Mouse (Mus musculus) liver, adult 2 months (tissue): ENCODE data around the gene Acsm1. TPM values are rescaled to one million over a fixed set of nuclear protein-coding genes. Genes with fewer than 3 reads are reported as not detected.
A peak's percentile ranks its signal among the peaks of the same experiment; 100 is the strongest.

Experiments
- DNase-seq: peaks from one replicate; pipeline ENCODE4 v3.0.0-alpha.2; 2011; ENCODE audit warnings: low read depth, low spot score; ENCODE audit errors: extremely low read depth
- H3K27ac ChIP-seq: fragments of 200-500 bp; replicated peaks from 2 replicates; pipeline ENCODE4 v1.5.1; 2012; ENCODE audit warnings: low read depth, mild to moderate bottlenecking, control low read depth, inconsistent platforms, low read length; ENCODE audit not compliant: insufficient read depth
- H3K27me3 ChIP-seq: fragments of 200-500 bp; 2 replicates; pipeline ENCODE4 v1.6.1; 2012; ENCODE audit warnings: mild to moderate bottlenecking, moderate library complexity, low read length, inconsistent platforms; ENCODE audit not compliant: control insufficient read depth, insufficient read depth
- H3K36me3 ChIP-seq: fragments of 200-500 bp; 2 replicates; pipeline ENCODE4 v1.6.1; 2012; ENCODE audit warnings: low read length, inconsistent platforms; ENCODE audit not compliant: control insufficient read depth, insufficient read depth
- H3K4me1 ChIP-seq: fragments of 200-500 bp; 2 replicates; pipeline ENCODE4 v1.6.1; 2011; ENCODE audit warnings: low read length; ENCODE audit not compliant: control insufficient read depth, insufficient read depth
- H3K4me3 ChIP-seq: fragments of 200-500 bp; 2 replicates; pipeline ENCODE4 v1.5.1; 2011; ENCODE audit warnings: low read depth, mild to moderate bottlenecking, control low read depth, low read length, moderate library complexity; ENCODE audit not compliant: insufficient read depth
- H3K79me2 ChIP-seq: fragments of 200-500 bp; 2 replicates; pipeline ENCODE4 v1.6.1; 2012; ENCODE audit warnings: inconsistent platforms, mild to moderate bottlenecking, low read length, moderate library complexity; ENCODE audit not compliant: control insufficient read depth, insufficient read depth
- H3K9ac ChIP-seq: fragments of 200-500 bp; 2 replicates; pipeline ENCODE4 v1.6.1; 2012; ENCODE audit warnings: low read depth, mild to moderate bottlenecking, control low read depth, inconsistent platforms, low read length
- CTCF ChIP-seq: fragments of 200-500 bp; IDR thresholded peaks from 2 replicates; pipeline ENCODE4 v1.5.1; 2011; ENCODE audit warnings: low read depth, low read length, control low read depth
- POLR2A ChIP-seq: fragments of 200-500 bp; IDR thresholded peaks from 2 replicates; pipeline ENCODE4 v1.6.1; 2011; ENCODE audit warnings: low read length, control low read depth; ENCODE audit not compliant: insufficient read depth; ENCODE audit errors: extremely low read depth
- WGBS: fragments of 180-500 bp; shearing (Covaris S2); methylation state at CpG from one replicate; pipeline ENCODE4 v1.1.7; 2018; 5-methylcytosine and 5-hydroxymethylcytosine counted together
- polyA plus RNA-seq: library from polyadenylated mRNA; depleted of rRNA; stranded (reverse); fragments of >200 nt; gene quantifications from 2 replicates; pipeline ENCODE4 v1.2.3, GENCODE M21; 2012
- total RNA-seq: library from RNA; depleted of rRNA; stranded (reverse); fragments of >200 nt; gene quantifications from 2 replicates; pipeline ENCODE4 v1.2.3, GENCODE M21; 2014

Acsm1 gene
- total and polyA plus RNA-seq, 2 experiments: 257 to 475 TPM

- no peaks in the 10 kb centered on the region; the same call in 1 of the 2 replicates for H3K4me1 ChIP-seq
- WGBS: 29% methylated on average over 9 of the region's 9 CpGs
- no peak overlapping the region for H3K9ac ChIP-seq
These were observed 731 bp upstream of the Acsm1 start for GRCm38 (mm10) chr7:119605926-119606663.

GRCm38 (mm10) chr7:119607796-119608515, 1.1 kb downstream of the Acsm1 start:
- no peak for DNase-seq
- H3K4me3 ChIP-seq: no peak overlapping the region
- no peaks in the 10 kb centered on the region for H3K27me3 ChIP-seq
- H3K36me3 ChIP-seq: 0 out of 2 replicates have a peak, but pooled peaks cover 2% of the 10 kb centered on the region
- H3K4me1 ChIP-seq: peaks cover 2% of the 10 kb centered on the region
- no peak overlapping the region for H3K27ac ChIP-seq
- H3K79me2 ChIP-seq: no peaks in the 10 kb centered on the region
- no peak overlapping the region for H3K9ac ChIP-seq
- TF ChIP-seq CTCF (no peak), POLR2A (no peak)
- WGBS: 83% methylated on average over 9 of the region's 9 CpGs

More at GRCm38 (mm10) chr7:119605926-119606663, 731 bp upstream of the Acsm1 start:
- Histone ChIP-seq H3K27ac (no peak overlapping the region), H3K4me3 (no peak overlapping the region), H3K36me3 (0 out of 2 replicates have a peak, but pooled peaks cover 2% of the 10 kb centered on the region), H3K79me2 (no peaks in the 10 kb centered on the region), H3K27me3 (no peaks in the 10 kb centered on the region)
- TF ChIP-seq CTCF (no peak), POLR2A (no peak)
- peak; percentile 76 for DNase-seq

GRCm38 (mm10) chr7:119616531-119616930, 9.7 kb downstream of the Acsm1 start:
- TF ChIP-seq CTCF: no peak
- no peak for TF ChIP-seq POLR2A
- H3K36me3 ChIP-seq: peaks cover 5% of the 10 kb centered on the region; the same call in 1 of the 2 replicates
- DNase-seq: no peak
- no peaks in the 10 kb centered on the region for H3K27me3 ChIP-seq
- peak overlapping the region; percentile 99 for H3K27ac ChIP-seq
- peaks cover 11% of the 10 kb centered on the region; the same call in 1 of the 2 replicates for H3K79me2 ChIP-seq
- H3K4me3 ChIP-seq: no peak overlapping the region
- H3K4me1 ChIP-seq: peaks cover 11% of the 10 kb centered on the region
- no peak overlapping the region for H3K9ac ChIP-seq
- WGBS: 19% methylated on average over 1 of the region's 1 CpGs

- Histone ChIP-seq H3K36me3 (peaks cover 12% of the 10 kb centered on the region), H3K4me1 (peaks cover 15% of the 10 kb centered on the region), H3K4me3 (peak overlapping the region; percentile 90), H3K27me3 (no peaks in the 10 kb centered on the region), H3K79me2 (peaks cover 17% of the 10 kb centered on the region; the same call in 1 of the 2 replicates), H3K27ac (peak overlapping the region; percentile 99), H3K9ac (peak overlapping the region; percentile 97)
- TF ChIP-seq POLR2A: peak; percentile 68; the same call in 1 of the 2 replicates
- TF ChIP-seq CTCF: no peak
- 24% methylated on average over 6 of the region's 6 CpGs for WGBS
- DNase-seq: peak; percentile 94
These were observed 10.8 kb downstream of the Acsm1 start for GRCm38 (mm10) chr7:119617593-119617992.

GRCm38 (mm10) chr7:119618209-119618935, 11.5 kb downstream of the Acsm1 start:
- Histone ChIP-seq H3K36me3 (peaks cover 20% of the 10 kb centered on the region), H3K79me2 (peaks cover 24% of the 10 kb centered on the region; the same call in 1 of the 2 replicates), H3K4me1 (peaks cover 20% of the 10 kb centered on the region), H3K27ac (peak overlapping the region; percentile 99), H3K27me3 (no peaks in the 10 kb centered on the region), H3K9ac (peak overlapping the region; percentile 97), H3K4me3 (peak overlapping the region; percentile 90)
- peak; percentile 88 for DNase-seq
- WGBS: 11% methylated on average over 4 of the region's 4 CpGs
- TF ChIP-seq POLR2A (no peak), CTCF (no peak)
